Mouse (Mus musculus) megakaryocyte progenitor cell, adult 5-6 weeks (primary cell): Measurements from ENCODE around the gene Mcmbp. TPM values are rescaled to one million over a fixed set of nuclear protein-coding genes. Genes with fewer than 3 reads are reported as not detected.
A peak's percentile ranks its signal among the peaks of the same experiment; 100 is the strongest.

Experiments used
- ATAC-seq: replicated peaks from 2 replicates; pipeline ENCODE4 v1.8.0; 2016; ENCODE audit warnings: mild to moderate bottlenecking, moderate TSS enrichment, inconsistent platforms; ENCODE audit not compliant: poor library complexity
- total RNA-seq, 2 experiments: library from RNA; stranded (forward) in 1 of 2; stranded (reverse) in 1 of 2; fragments of 157-497, 149-512 nt in 1 of 2; fragments of 200-1000 nt in 1 of 2; gene quantifications; 2 replicates each; pipeline versions ENCODE4 v1.2.3 to v1.2.4; 2015 to 2017

Mcmbp gene
- total RNA-seq (2015) (99.5 and 102 TPM in 2 replicates), total RNA-seq (2017) (70.9 and 71.7 TPM in 2 replicates)

GRCm38 (mm10) chr7:128740334-128740733 lies at the start of gene Mcmbp:
Mcmbp (minus strand) TSS chr7:128740495.
- ATAC-seq = peak; percentile 73

GRCm38 (mm10) chr7:128790045-128790444 lies 49.8 kb upstream of the Mcmbp start:
- no peak for ATAC-seq

- no peak for ATAC-seq
Measured at GRCm38 (mm10) chr7:128781846-128782245, 41.6 kb upstream of the Mcmbp start.

DNA sequence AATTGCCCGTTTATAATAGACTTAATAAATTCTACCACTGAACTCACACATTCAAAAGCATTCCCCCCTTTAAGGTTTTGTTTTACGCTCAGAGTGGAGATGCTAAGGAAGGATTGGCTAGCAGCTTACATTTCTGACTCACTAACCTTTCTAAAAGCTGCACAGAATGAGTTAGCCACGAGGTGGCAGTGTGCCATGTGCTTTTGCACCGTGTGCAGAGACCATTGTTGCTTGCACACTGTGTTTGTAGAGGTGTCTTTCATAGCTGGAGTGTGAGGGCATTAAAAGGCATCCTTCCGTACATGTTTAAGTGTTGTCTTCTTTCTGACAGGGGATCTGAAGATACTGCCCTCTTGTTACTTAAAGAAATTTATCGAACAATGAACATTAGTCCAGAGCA lies 39.0 kb upstream of the Mcmbp start:
- peak; percentile 97 for ATAC-seq

DNA sequence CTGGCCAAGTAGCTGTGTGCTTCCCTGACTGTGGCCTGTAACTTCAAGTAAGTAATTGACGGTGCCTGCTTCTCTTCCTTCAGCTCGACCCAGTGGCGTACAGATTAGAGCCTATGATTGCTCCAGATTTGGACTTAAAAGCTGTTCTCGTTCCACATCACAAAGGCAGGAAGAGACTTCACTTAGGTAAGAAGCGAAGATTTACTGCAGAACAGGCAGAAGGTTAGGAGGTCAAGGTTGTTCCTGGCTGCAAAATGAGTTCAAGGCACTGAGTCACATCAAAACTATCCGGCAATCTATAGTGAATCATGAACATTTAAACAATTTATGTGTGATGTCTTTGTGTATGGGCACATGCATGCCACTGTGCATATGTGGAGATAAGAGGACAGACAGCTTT lies 36.9 kb upstream of the Mcmbp start:
- no peak for ATAC-seq

- no peak for ATAC-seq
Measured at GRCm38 (mm10) chr7:128766696-128767095, 26.4 kb upstream of the Mcmbp start.

DNA sequence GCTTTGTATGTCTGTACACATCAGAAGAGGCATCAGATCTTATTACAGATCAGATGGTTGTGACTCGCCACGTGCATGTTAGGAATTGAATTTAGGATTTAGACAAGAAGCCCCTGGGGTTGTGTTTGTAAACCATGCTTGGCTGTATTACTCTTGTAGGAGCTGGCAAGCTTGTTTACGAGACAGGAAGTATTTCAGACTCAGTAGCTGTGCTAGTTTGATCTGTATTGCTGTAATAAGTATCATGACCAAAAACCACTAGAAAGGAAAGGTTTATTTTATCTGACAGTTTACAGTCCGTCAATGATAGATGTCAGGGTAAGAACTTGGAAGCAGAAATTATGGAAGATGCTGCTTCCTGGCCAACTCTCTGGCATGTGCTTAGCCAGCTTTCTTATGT lies 18.7 kb upstream of the Mcmbp start:
- no peak for ATAC-seq

DNA sequence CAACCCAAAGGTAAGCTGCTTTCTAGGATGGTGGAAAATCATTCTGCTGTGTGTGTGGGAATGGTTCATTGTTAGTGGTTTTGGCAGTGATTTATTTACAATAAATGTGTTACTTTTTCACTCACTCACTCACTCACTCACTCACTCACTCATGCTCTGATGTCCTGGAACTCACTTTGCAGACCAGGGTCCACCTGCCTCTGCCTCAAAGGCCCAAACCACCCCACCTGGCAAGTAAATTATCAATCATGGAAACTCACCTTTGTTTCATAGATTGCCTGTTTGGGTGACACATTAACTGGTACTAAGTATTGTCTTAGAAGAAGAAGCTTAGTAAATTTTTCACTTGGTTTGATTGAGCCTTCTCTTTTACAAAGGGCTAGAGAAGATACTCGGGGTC lies 15.1 kb upstream of the Mcmbp start:
- no peak for ATAC-seq

DNA sequence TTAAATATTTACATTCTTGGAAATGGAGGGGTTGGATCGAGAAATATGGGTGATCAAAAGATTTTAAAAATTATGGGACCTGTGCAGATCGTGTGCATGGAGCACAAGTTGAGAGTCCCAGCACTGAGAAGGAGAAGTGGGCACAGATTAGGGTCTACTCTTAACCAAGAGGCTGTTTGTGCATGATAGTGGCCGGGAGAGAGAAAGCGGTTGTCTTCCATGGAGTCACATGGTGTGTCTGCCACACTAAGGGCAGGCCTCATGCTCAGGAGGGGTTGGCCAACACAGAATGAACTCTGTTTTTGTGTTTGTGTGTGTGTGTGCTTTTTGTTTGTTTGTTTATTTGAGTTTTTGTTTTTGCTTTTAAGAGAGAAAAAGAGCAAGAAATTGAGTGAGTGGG lies 11.7 kb upstream of the Mcmbp start:
- peak; percentile 57 for ATAC-seq

GRCm38 (mm10) chr7:128750296-128750695 lies 10.0 kb upstream of the Mcmbp start:
- ATAC-seq = no peak

DNA sequence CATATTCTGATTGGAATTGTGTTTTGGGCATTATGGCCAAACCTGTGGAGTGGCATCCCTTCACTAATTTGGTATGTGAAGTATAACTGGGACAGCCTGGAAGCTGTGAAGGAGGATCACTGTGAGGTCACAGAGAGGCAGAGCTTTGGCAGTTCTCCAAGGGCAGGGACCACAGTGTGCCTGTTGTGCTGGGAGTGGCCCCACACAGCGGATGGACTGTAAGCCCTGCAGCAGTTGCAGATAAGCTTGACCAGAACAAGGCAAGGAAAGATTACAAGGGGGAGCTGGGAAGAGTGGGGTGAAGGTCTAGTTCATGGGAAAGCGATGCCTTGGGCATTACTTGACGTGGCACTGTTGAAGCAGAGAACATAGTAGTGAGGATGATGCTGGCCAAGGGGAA lies 8.5 kb upstream of the Mcmbp start:
- ATAC-seq = peak; percentile 47

DNA sequence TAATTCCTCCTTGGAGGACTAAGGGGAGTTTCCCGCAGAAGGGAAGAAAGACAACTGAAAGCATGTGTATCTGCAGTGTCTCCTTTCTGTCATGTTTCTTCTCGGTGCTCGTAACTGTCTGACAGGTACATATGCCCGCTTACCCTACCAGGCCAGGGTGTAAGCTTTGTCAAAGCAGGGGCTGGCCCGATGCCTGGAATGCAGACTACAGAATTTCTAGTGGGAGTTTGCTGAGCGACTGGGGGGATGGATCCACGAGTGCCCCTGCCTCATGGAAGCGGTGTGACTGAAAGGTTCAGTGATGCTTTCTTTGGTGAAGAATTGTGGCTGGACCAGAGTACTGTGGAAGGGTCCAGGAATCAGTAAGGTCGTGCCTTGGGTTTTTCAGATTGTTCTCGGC lies 5.9 kb upstream of the Mcmbp start:
- ATAC-seq = no peak

DNA sequence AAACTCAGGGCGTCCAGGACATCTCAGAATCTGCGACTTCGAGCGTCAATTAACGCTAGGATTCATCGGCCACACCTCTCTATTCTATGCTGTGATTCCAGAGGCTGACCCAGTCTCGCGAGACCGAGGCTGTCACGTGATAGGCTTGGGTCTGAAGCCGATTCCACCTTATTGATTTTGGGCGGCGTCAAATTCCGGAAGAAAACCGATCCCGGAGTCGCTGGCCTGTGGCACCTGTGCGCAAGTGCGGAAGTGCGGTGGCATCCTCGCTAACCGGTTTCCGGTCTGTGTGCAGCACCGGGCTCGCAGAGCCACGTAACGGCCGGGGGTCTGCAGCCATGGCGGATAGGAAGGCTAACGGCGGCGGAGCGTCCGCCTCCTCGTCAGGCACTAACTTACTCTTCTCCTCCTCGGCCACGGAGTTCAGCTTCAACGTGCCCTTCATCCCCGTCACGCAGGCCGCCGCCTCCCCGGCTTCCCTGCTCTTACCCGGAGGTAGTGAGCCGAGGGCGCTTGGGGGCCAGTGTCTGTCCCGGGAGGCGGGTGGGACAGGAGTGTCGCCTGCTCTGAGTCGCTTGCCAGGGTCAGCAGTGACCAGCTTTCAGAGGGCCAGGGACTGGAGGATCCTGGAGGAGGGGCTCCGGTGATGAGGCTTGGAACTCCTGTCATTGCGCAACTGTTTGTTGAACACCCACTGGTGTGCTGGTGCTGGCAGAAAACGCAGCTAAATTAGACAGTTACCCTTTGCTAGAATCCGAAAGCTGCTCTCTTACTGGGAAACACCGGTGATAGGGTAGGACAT lies 4.6 kb upstream of the Mcmbp start, which contains the start of gene Sec23ip:
Sec23ip (plus strand) TSS at position 260 of the 802 bp plus-strand sequence.
- ATAC-seq = peak; percentile 74

DNA sequence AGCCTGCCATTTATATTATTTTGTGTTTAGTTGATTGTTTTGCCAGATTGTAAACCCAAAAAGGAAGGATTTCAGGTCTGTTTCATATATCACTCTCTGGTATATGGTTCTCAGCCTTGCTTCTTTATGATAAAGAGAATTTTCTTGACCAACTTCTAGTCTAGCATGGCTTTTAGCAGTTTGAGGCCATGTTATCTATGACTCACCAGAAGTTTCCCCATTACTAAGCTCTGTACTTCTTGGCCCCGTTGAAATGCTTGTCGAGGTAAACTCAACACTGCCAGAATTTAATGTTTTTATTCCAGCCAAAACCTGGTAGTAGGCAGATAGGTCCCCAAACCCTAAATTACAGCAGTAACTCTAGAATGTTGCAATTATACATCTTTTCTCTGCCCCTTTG lies 3.6 kb upstream of the Mcmbp start:
- ATAC-seq = no peak

GRCm38 (mm10) chr7:128739462-128740277 lies 625 bp downstream of the Mcmbp start:
- peak; percentile 59 for ATAC-seq

DNA sequence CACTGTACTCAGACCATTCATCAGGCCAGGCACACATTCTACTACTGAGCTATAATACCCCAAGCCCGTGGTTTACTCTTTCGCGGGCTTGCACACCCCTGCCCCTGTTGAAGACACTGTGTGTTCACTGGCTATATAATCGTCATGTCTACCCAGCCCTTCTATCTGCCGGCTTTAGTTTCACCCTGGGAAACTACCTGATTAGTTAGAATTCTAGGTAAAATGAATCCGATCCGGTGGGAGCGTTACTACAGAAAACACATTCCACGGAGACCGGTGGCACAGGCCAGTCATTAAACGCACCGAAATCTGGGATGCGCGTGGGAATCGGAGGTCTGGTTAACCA lies 1.2 kb downstream of the Mcmbp start:
- no peak for ATAC-seq

DNA sequence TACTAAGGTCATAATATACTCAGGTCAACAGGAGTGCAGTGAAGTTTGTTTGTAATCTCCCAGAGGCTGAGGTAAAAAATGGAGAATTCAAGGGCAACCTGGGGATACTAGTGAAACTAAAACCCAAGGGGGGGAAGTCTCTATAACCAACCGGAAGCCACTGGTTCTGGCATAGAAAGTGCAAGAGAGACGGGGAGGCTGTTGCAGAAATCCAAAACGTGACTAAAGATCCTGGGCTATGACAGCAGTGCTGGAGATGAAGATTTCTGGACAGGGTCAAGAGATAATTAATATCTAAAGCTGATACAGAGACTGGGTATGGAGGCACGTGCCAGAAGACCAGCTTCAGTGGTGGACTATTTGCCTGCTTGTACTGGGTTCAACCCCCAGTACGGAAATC lies 2.3 kb downstream of the Mcmbp start:
- 0 out of 2 replicates have a peak, but pooled peaks have one; percentile 18 for ATAC-seq

- no peak for ATAC-seq
Measured at GRCm38 (mm10) chr7:128731585-128731984, 8.7 kb downstream of the Mcmbp start.

GRCm38 (mm10) chr7:128728738-128729137 lies 11.6 kb downstream of the Mcmbp start:
- ATAC-seq = peak; percentile 46

DNA sequence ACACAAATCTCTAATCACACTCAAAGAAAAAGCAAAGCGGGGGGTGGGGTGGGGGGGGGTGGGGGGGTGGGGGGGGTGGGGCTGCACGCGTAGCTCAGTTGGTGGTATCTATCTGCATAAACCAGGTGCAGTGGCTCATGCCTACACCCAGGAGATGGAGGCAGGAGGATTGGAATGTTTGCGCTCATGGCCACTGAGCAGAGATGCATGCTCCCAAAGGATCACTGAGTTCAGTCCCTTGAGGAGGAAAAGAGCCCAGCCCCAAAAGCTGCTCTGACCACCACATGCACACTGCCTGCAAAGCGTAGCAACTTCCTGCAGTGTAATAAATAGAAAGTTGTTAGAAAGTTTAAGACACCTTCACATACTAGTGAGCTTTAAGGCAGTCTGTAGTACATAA lies 12.6 kb downstream of the Mcmbp start:
- no peak for ATAC-seq

DNA sequence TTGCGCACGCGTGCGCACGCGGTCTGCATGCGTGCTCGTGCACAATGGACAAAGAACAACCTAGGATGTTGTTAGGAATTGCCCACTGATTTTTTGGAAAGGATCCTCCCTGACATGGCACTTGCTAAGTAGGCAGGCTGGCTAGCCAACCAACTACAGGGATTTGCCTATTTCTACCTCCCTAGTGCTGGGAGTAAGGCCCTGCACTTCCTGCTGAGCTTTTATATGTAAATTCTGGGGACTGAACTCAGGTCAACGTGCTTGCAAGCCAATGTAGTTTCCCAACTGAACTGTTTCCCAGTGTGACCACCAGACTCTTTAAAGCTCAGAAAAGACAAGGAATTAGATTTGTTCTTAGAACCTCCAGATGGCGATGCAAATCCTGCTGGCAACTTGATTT lies 13.3 kb downstream of the Mcmbp start:
- no peak for ATAC-seq

DNA sequence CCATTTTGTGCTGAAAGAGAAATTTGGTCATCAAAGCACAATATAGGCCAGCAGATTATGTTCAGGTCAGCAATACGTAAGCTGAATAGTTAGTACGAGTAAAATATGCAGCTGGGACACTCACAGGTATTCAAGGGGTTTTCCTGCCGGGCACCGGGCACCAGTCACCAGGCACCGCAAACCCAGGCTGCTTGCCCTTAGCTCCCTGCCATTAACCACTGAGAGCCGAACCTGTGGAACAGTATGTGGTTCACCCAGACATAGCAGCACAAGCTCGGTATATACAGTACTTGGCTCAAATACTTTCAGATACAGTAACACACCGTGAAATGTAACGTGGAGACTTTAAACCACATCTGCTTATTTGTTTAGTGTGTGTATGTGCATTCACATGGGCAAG lies 15.1 kb downstream of the Mcmbp start:
- ATAC-seq = no peak
